Mouse (Mus musculus): Measurements from ENCODE around the gene Lrrc55. TPM values are rescaled to one million over a fixed set of nuclear protein-coding genes. Genes with fewer than 3 reads are reported as not detected.
A peak's percentile ranks its signal among the peaks of the same experiment; 100 is the strongest.
"Not testable (repeated sequence)": the region's sequence is repeated elsewhere in the genome, so short reads cannot be mapped to it uniquely, and the experiment has no call there.

Lrrc55 gene
- total RNA-seq (2021) (1 to 10 TPM in 1 of 2 experiments, under 1 TPM in 1; 0.81 to 1.6 TPM), polyA plus RNA-seq (2012; rRNA removed) (1.3 and 3.1 TPM in 2 replicates)
- long read RNA-seq = 0 reads

- WGBS = 48% methylated on average over 1 of the region's 1 CpGs
- no peak within 1 kb of the TSS for H3K9ac ChIP-seq (ENCODE audit: low read depth, low read length)
- H3K4me3 ChIP-seq = 0 out of 2 replicates have a peak within 1 kb of the TSS, but pooled peaks have one; percentile 5
- H3K27me3 ChIP-seq (ENCODE audit: control insufficient read depth, insufficient read depth, low read length) = no peaks in the 10 kb centered on the region
- intact Hi-C loops (cut with DNase I) = no loop called here
- H3K27ac ChIP-seq = no peak within 1 kb of the TSS
- H3K36me3 ChIP-seq (ENCODE audit: control insufficient read depth, insufficient read depth, low read length) = no peaks in the 10 kb centered on the region
- H3K4me1 ChIP-seq (ENCODE audit: control insufficient read depth, insufficient read depth, low read length) = no peaks in the 10 kb centered on the region
- TF ChIP-seq CTCF (IDR thresholded peaks at IDR 0.05) (no peak), EP300 (IDR thresholded peaks at IDR 0.05; ENCODE audit: insufficient read depth, low read depth, low read length) (no peak), POLR2A (IDR thresholded peaks at IDR 0.05; ENCODE audit: insufficient read depth, low read depth, low read length) (no peak)
- no peaks in the 10 kb centered on the region for H3K79me2 ChIP-seq (replicated peaks; ENCODE audit: control insufficient read depth, insufficient read depth, low read length)
- DNase-seq = no peak
These were observed at the start of gene Lrrc55 for GRCm38 (mm10) chr2:85196901-85197300. Lrrc55 (minus strand) TSS chr2:85197197.

- H3K36me3 ChIP-seq (ENCODE audit: control insufficient read depth, insufficient read depth, low read length) = peaks cover under 1% of the 10 kb centered on the region
- H3K27me3 ChIP-seq (ENCODE audit: control insufficient read depth, insufficient read depth, low read length) = no peaks in the 10 kb centered on the region
- H3K79me2 ChIP-seq (replicated peaks; ENCODE audit: control insufficient read depth, insufficient read depth, low read length) = no peaks in the 10 kb centered on the region
- WGBS = 2% methylated on average over 4 of the region's 4 CpGs
- no peak overlapping the region for H3K4me3 ChIP-seq
- H3K9ac ChIP-seq (ENCODE audit: low read depth, low read length) = no peak overlapping the region
- H3K27ac ChIP-seq = peak overlapping the region; percentile 13; the same call in 1 of the 2 replicates
- TF ChIP-seq POLR2A (IDR thresholded peaks at IDR 0.05; ENCODE audit: insufficient read depth, low read depth, low read length) (no peak), CTCF (IDR thresholded peaks at IDR 0.05) (no peak), EP300 (IDR thresholded peaks at IDR 0.05; ENCODE audit: insufficient read depth, low read depth, low read length) (peak; percentile 92)
- H3K4me1 ChIP-seq (ENCODE audit: control insufficient read depth, insufficient read depth, low read length) = peaks cover 3% of the 10 kb centered on the region
- peak; percentile 72 to 90 for DNase-seq
- intact Hi-C loops (cut with DNase I) = loop anchor here (1.0 kb wide), 3 partner anchors 123 to 315 kb away; no protein-coding TSS in a partner anchor
These were observed 49.6 kb upstream of the Lrrc55 start for GRCm38 (mm10) chr2:85246506-85247082.

DNA sequence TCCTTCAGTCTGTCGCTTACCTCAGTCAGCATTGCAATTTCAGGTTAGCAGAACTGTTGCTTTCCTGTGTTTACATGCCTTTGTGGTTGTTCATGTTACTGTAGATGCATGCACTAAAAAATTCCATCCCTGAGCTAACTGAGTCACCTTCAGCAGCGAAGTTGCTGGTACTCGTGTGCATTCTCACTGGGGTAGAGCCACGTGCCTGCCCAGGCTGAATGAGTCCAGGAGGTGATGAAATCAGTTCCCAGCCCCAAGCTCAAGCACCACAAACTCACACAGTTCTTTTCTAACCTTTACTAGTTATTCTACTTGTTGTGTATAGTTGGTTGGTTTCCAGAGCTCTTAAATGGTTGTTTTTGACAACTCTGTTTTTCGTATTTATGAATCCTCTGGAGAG is 48.7 kb upstream of the Lrrc55 start:
- Histone ChIP-seq H3K79me2 (replicated peaks; ENCODE audit: control insufficient read depth, insufficient read depth, low read length) (no peaks in the 10 kb centered on the region), H3K36me3 (ENCODE audit: control insufficient read depth, insufficient read depth, low read length) (no peaks in the 10 kb centered on the region), H3K27me3 (ENCODE audit: control insufficient read depth, insufficient read depth, low read length) (no peaks in the 10 kb centered on the region), H3K27ac (no peak overlapping the region; the same call in 1 of the 2 replicates), H3K4me1 (ENCODE audit: control insufficient read depth, insufficient read depth, low read length) (peaks cover 3% of the 10 kb centered on the region), H3K9ac (ENCODE audit: low read depth, low read length) (no peak overlapping the region), H3K4me3 (no peak overlapping the region)
- TF ChIP-seq POLR2A (IDR thresholded peaks at IDR 0.05; ENCODE audit: insufficient read depth, low read depth, low read length) (no peak), CTCF (IDR thresholded peaks at IDR 0.05) (no peak), EP300 (IDR thresholded peaks at IDR 0.05; ENCODE audit: insufficient read depth, low read depth, low read length) (no peak)
- 68% methylated on average over 5 of the region's 5 CpGs for WGBS
- intact Hi-C loops (cut with DNase I) = loop anchor here (1.0 kb wide), 3 partner anchors 122 to 316 kb away; no protein-coding TSS in a partner anchor
- no peak for DNase-seq

- Histone ChIP-seq H3K9ac (ENCODE audit: low read depth, low read length) (no peak overlapping the region), H3K36me3 (ENCODE audit: control insufficient read depth, insufficient read depth, low read length) (peaks cover 4% of the 10 kb centered on the region), H3K4me3 (no peak overlapping the region), H3K79me2 (replicated peaks; ENCODE audit: control insufficient read depth, insufficient read depth, low read length) (no peaks in the 10 kb centered on the region), H3K4me1 (ENCODE audit: control insufficient read depth, insufficient read depth, low read length) (peaks cover 8% of the 10 kb centered on the region), H3K27ac (peak overlapping the region; percentile 75), H3K27me3 (ENCODE audit: control insufficient read depth, insufficient read depth, low read length) (no peaks in the 10 kb centered on the region)
- TF ChIP-seq EP300 (IDR thresholded peaks at IDR 0.05; ENCODE audit: insufficient read depth, low read depth, low read length) (peak; percentile 37; the same call in 1 of the 2 replicates), CTCF (IDR thresholded peaks at IDR 0.05) (no peak)
- peak; percentile 60 to 73 for DNase-seq
- intact Hi-C loops (cut with DNase I) = loop anchor here (2.0 kb wide), 1 partner anchor 59 kb away; no protein-coding TSS in a partner anchor
- 13% methylated on average over 4 of the region's 4 CpGs for WGBS
These were observed 41.2 kb upstream of the Lrrc55 start for GRCm38 (mm10) chr2:85238068-85238667.

DNA sequence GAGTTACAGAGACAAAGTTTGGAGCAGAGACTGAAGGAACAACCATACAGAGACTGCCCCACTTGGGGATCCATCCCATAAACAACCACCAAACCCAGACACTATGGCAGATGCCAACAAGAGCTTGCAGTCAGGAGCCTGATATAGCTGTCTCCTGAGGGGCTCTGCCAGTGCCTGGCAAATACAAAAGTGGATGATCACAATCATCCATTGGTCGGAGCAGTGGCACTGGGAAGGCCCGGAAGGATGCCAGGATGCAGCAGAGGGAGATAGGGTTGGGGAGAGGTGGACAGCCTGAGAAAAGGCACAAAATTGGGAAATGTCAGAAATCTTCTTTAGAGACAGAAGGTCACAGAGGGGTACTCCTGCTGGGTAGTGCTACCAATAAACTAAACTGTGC is 40.2 kb upstream of the Lrrc55 start:
- 98% methylated on average over 2 of the region's 2 CpGs for WGBS
- H3K36me3 ChIP-seq (ENCODE audit: control insufficient read depth, insufficient read depth, low read length); H3K79me2 ChIP-seq (replicated peaks; ENCODE audit: control insufficient read depth, insufficient read depth, low read length); DNase-seq; H3K9ac ChIP-seq (ENCODE audit: low read depth, low read length); H3K4me3 ChIP-seq; H3K27me3 ChIP-seq (ENCODE audit: control insufficient read depth, insufficient read depth, low read length); H3K4me1 ChIP-seq (ENCODE audit: control insufficient read depth, insufficient read depth, low read length); intact Hi-C loops (cut with DNase I): not testable (repeated sequence)
- H3K27ac ChIP-seq = peak overlapping the region; percentile 75; the same call in 1 of the 2 replicates

DNA sequence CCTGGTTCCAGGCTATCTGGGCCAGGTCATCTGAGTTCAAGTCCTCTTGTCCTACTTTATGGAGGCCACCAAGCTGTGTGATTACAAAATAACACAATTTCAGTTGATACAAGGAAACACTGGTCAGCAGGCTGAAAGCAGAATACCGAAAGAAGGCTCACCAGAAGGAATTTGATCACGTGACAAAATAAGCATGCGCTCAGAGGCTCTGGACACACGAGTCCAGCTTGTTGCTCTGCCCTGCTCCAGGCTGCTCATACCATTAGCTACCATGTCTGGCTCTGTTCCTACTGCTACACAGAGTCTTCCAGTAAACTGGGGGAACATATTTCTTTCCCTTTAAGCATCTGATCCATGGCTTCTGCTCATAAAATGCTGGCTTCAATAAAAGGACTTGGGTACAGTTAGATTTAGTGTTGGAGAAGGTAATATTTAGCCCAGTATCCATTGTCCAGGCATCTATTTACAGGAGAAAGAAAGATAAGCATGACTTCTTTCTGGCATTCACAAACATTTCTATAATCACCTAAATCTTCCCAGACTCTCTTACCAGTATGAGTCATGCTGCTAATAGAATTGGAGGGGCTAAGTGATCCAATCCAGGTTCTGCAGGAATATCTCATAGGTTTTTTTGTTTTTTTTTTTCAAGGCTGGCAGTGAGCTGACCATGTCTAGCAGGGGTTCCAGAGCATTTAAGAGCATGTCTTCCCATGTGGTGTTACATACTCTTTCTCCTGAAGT is 33.9 kb upstream of the Lrrc55 start:
- no peak for DNase-seq
- WGBS = 51% methylated on average over 4 of the region's 4 CpGs
- no peak for TF ChIP-seq EP300 (IDR thresholded peaks at IDR 0.05; ENCODE audit: insufficient read depth, low read depth, low read length)
- TF ChIP-seq CTCF (IDR thresholded peaks at IDR 0.05) = no peak
- no peak for TF ChIP-seq POLR2A (IDR thresholded peaks at IDR 0.05; ENCODE audit: insufficient read depth, low read depth, low read length)
- no peaks in the 10 kb centered on the region for H3K79me2 ChIP-seq (replicated peaks; ENCODE audit: control insufficient read depth, insufficient read depth, low read length)
- H3K27ac ChIP-seq = no peak overlapping the region
- H3K27me3 ChIP-seq (ENCODE audit: control insufficient read depth, insufficient read depth, low read length) = no peaks in the 10 kb centered on the region
- H3K9ac ChIP-seq (ENCODE audit: low read depth, low read length) = no peak overlapping the region
- H3K4me1 ChIP-seq (ENCODE audit: control insufficient read depth, insufficient read depth, low read length) = no peaks in the 10 kb centered on the region
- intact Hi-C loops (cut with DNase I) = no loop called here
- no peak overlapping the region for H3K4me3 ChIP-seq
- no peaks in the 10 kb centered on the region for H3K36me3 ChIP-seq (ENCODE audit: control insufficient read depth, insufficient read depth, low read length)
